Mouse (Mus musculus): ENCODE data around the gene Ankrd52.

- TF ChIP-seq POLR2A (IDR thresholded peaks at IDR 0.05; ENCODE audit: low read depth, low read length) (no peak), TCF12 (IDR thresholded peaks at IDR 0.05; ENCODE audit: low read depth, low read length) (no peak), ZMIZ1 (IDR thresholded peaks at IDR 0.05; ENCODE audit: low read depth, low read length) (no peak), RAD21 (IDR thresholded peaks at IDR 0.05; ENCODE audit: low read depth, low read length) (no peak), CTCF (conservative IDR thresholded peaks at IDR 0.05 in 1 of 2, IDR thresholded peaks at IDR 0.05 in 1 of 2; ENCODE audit: low read depth in 2 of 2, low read length in 2 of 2) (no peak), SMC3 (IDR thresholded peaks at IDR 0.05; ENCODE audit: low read depth, low read length) (no peak), RCOR1 (conservative IDR thresholded peaks at IDR 0.05; ENCODE audit: low read depth, low read length) (no peak)
These were observed 838 bp upstream of the Ankrd52 start for GRCm38 (mm10) chr10:128376099-128376454.
